Mouse (Mus musculus) hindbrain, embryonic 12.5 days (tissue): ENCODE results near the gene Fbxl5. TPM values are rescaled to one million over a fixed set of nuclear protein-coding genes. Genes with fewer than 3 reads are reported as not detected.

Source experiments
- ATAC-seq: fragments of 200-750 bp; cut with Nextera tagmentation; 2 replicates; pipeline ENCODE4 v1.8.0; 2017; ENCODE audit warnings: moderate TSS enrichment; ENCODE audit not compliant: low FRiP score
- H3K27ac ChIP-seq: fragments of 300-500 bp; sonication (generic); 2 replicates; pipeline ENCODE4 v1.5.1; 2016; ENCODE audit warnings: mild to moderate bottlenecking
- H3K27me3 ChIP-seq: fragments of 300-500 bp; sonication (generic); 2 replicates; pipeline ENCODE4 v1.6.1; 2016; ENCODE audit warnings: mild to moderate bottlenecking
- H3K36me3 ChIP-seq: fragments of 300-500 bp; sonication (generic); 2 replicates; pipeline ENCODE4 v1.6.1; 2016; ENCODE audit warnings: mild to moderate bottlenecking
- H3K4me1 ChIP-seq: fragments of 300-500 bp; sonication (generic); 2 replicates; pipeline ENCODE4 v1.6.1; 2016
- H3K4me2 ChIP-seq: fragments of 300-500 bp; sonication (generic); replicated peaks from 2 replicates; pipeline ENCODE4 v1.6.1; 2016; ENCODE audit warnings: mild to moderate bottlenecking
- H3K4me3 ChIP-seq: fragments of 300-500 bp; sonication (generic); 2 replicates; pipeline ENCODE4 v1.5.1; 2016; ENCODE audit warnings: mild to moderate bottlenecking
- H3K9ac ChIP-seq: fragments of 300-500 bp; sonication (generic); 2 replicates; pipeline ENCODE4 v1.6.1; 2016; ENCODE audit warnings: mild to moderate bottlenecking, moderate library complexity
- H3K9me3 ChIP-seq: fragments of 300-500 bp; sonication (generic); replicated peaks from 2 replicates; pipeline ENCODE4 v1.6.1; 2016; ENCODE audit warnings: mild to moderate bottlenecking
- WGBS: fragments of 180-500 bp; shearing (Covaris S2); methylation state at CpG from one replicate; pipeline ENCODE4 v1.1.7; 2016; 5-methylcytosine and 5-hydroxymethylcytosine counted together
- polyA plus RNA-seq: library from polyadenylated mRNA; unstranded; fragments of >200 nt; fragmentation: Nextera tagmentation; extraction: Ambion mirVana; gene quantifications from 2 replicates; pipeline ENCODE4 v1.2.1, GENCODE M21; 2016

The Fbxl5 gene
- polyA plus RNA-seq, 1 experiment from 2014 or later, result 60.6 TPM

GRCm38 (mm10) chr5:43771555-43771954, 49.9 kb downstream of the Fbxl5 start:
- no peak for ATAC-seq
- Histone ChIP-seq H3K36me3 (peaks cover 21% of the 10 kb centered on the region), H3K9ac (no peak overlapping the region), H3K4me2 (no peak overlapping the region), H3K27me3 (no peaks in the 10 kb centered on the region), H3K4me3 (no peak overlapping the region), H3K27ac (no peak overlapping the region), H3K4me1 (no peaks in the 10 kb centered on the region), H3K9me3 (no peaks in the 10 kb centered on the region)
- 94% methylated on average over 3 of the region's 3 CpGs for WGBS

GRCm38 (mm10) chr5:43770618-43771354, 50.7 kb downstream of the Fbxl5 start:
- Histone ChIP-seq H3K27ac (no peak overlapping the region), H3K4me1 (no peaks in the 10 kb centered on the region), H3K27me3 (no peaks in the 10 kb centered on the region), H3K9ac (no peak overlapping the region), H3K4me2 (no peak overlapping the region), H3K9me3 (no peaks in the 10 kb centered on the region), H3K36me3 (peaks cover 21% of the 10 kb centered on the region), H3K4me3 (no peak overlapping the region)
- WGBS, result 96% methylated on average over 3 of the region's 3 CpGs
- no peak for ATAC-seq

DNA sequence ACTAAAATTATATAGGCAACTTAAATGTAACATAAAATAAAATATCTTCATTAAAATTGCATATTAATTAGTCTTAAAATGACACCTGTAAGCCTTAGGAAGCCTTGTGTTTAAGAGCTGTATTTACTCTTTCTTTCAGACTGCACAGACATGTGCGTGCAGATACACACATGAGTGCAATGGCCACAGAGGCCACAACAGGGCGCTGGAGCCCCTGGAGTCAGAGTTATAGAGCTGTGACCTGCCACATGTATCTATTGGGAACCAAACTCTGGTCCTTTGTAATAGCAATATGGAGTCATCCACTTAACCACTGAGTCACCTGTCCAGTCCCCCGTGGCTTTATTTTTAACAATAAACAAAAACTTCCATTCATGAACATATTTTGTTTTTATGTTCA, 72.3 kb downstream of the Fbxl5 start:
- no peak overlapping the region for H3K4me3 ChIP-seq
- H3K27ac ChIP-seq, result no peak overlapping the region
- no peak for ATAC-seq
- H3K27me3 ChIP-seq, result no peaks in the 10 kb centered on the region
- H3K9me3 ChIP-seq, result no peaks in the 10 kb centered on the region
- 89% methylated on average over 3 of the region's 3 CpGs for WGBS
- H3K4me1 ChIP-seq, result no peaks in the 10 kb centered on the region
- H3K9ac ChIP-seq, result no peak overlapping the region
- H3K36me3 ChIP-seq, result peaks cover 9% of the 10 kb centered on the region
- H3K4me2 ChIP-seq, result no peak overlapping the region

DNA sequence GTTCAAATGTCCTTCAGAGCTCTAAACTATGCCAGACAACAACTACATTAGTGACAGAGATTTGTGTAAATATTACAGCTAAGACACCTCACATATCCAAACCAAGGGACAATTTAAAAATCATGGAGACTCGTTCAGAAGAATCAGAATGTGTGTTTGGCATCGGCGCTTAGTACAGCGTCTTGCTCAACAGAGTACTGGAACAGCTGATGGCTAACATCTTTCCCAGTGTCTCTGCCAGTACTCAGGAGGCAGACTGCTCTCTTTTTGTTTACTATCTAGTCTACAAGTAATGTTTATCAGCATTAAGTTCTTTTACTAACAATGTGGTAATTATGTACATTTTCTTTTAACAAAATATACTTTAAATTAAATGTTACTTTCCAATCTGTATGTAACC, 73.4 kb downstream of the Fbxl5 start:
- Histone ChIP-seq H3K9ac (no peak overlapping the region), H3K27me3 (no peaks in the 10 kb centered on the region), H3K27ac (no peak overlapping the region), H3K4me1 (no peaks in the 10 kb centered on the region), H3K36me3 (peaks cover 9% of the 10 kb centered on the region), H3K9me3 (no peaks in the 10 kb centered on the region), H3K4me2 (no peak overlapping the region), H3K4me3 (no peak overlapping the region)
- 96% methylated on average over 4 of the region's 4 CpGs for WGBS
- no peak for ATAC-seq

DNA sequence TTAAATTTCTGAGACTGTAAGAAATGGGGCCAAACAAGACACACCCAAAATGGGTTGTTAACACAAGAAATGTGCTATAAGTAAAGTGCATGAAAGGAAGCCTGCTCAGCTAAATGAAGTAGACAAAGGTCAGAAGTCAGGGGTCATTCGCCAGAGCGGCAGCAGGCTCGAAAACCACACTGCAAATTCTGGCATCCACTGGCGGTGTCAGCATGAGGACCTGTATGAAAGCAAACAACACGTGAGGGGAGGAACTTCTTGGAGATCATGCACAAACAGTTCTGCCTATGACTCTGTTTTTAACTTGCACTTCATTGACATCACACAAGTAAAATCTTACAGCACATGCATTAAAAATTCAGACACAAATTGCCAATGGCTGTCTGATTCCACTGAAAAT, 76.3 kb downstream of the Fbxl5 start:
- Histone ChIP-seq H3K9me3 (no peaks in the 10 kb centered on the region), H3K9ac (no peak overlapping the region), H3K27ac (no peak overlapping the region), H3K4me1 (no peaks in the 10 kb centered on the region), H3K36me3 (peaks cover 13% of the 10 kb centered on the region), H3K4me3 (no peak overlapping the region), H3K27me3 (no peaks in the 10 kb centered on the region), H3K4me2 (no peak overlapping the region)
- ATAC-seq, result no peak
- WGBS, result 19% methylated on average over 5 of the region's 5 CpGs

GRCm38 (mm10) chr5:43744187-43744586, 77.3 kb downstream of the Fbxl5 start:
- Histone ChIP-seq H3K27me3 (no peaks in the 10 kb centered on the region), H3K4me1 (no peaks in the 10 kb centered on the region), H3K4me2 (no peak overlapping the region), H3K4me3 (no peak overlapping the region), H3K9me3 (no peaks in the 10 kb centered on the region), H3K9ac (no peak overlapping the region), H3K27ac (no peak overlapping the region), H3K36me3 (peaks cover 11% of the 10 kb centered on the region)
- ATAC-seq, result no peak
- WGBS, result 98% methylated on average over 1 of the region's 1 CpGs

DNA sequence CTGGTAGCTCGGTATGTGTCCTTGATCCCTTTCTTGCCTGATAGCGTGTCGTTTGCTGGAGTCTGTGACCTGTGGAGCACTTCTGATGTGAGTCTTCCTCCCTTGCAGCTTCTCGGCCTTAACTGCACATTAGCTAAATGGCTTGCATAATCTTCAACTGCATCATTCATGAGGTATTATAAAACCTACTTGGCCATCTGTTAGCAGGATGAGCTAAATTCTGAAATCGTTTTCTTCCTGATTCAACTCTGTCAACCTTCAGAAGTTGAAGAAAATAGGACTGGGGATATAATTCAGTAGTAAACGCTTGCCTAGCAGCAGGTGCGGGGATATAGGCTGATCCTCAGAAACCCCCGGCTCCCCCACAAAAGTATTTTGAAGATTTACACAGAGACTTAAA, 89.1 kb downstream of the Fbxl5 start:
- Histone ChIP-seq H3K9me3 (no peaks in the 10 kb centered on the region), H3K27ac (no peak overlapping the region), H3K4me1 (no peaks in the 10 kb centered on the region), H3K9ac (no peak overlapping the region), H3K4me2 (no peak overlapping the region), H3K27me3 (no peaks in the 10 kb centered on the region), H3K36me3 (peaks cover 26% of the 10 kb centered on the region), H3K4me3 (no peak overlapping the region)
- ATAC-seq, result no peak
- 80% methylated on average over 8 of the region's 8 CpGs for WGBS

- 88% methylated on average over 11 of the region's 11 CpGs for WGBS
- no peaks in the 10 kb centered on the region for H3K4me1 ChIP-seq
- H3K36me3 ChIP-seq, result peaks cover 20% of the 10 kb centered on the region
Observed at GRCm38 (mm10) chr5:43728375-43729165, 92.9 kb downstream of the Fbxl5 start.

DNA sequence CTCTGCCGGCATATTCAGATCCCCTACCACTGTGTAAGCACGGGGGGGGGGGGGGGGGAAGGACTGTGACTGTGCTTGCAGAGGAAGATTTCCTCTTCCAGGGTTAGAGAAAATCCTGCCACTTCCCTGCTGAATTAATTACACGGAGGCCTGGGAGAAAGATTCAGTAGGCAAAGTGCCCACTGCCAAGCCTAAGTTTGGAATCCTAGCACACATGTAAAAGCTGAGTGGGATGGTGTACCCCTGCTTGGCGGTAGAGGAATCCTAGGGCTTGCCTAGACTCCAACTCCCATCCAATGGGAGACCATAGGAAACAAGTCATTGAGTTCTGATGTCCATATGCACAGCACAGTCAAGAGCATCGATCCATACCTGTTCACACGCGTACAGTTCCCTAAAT, 97.6 kb downstream of the Fbxl5 start:
- no peak for ATAC-seq
- Histone ChIP-seq H3K9me3 (no peaks in the 10 kb centered on the region), H3K27me3 (no peaks in the 10 kb centered on the region), H3K4me3 (no peak overlapping the region), H3K4me2 (no peak overlapping the region), H3K27ac (no peak overlapping the region), H3K9ac (no peak overlapping the region), H3K4me1 (no peaks in the 10 kb centered on the region), H3K36me3 (peaks cover 27% of the 10 kb centered on the region)
- WGBS, result 81% methylated on average over 7 of the region's 7 CpGs

More at GRCm38 (mm10) chr5:43728375-43729165, 92.9 kb downstream of the Fbxl5 start:
- no peaks in the 10 kb centered on the region for H3K9me3 ChIP-seq
- H3K9ac ChIP-seq, result no peak overlapping the region
- no peaks in the 10 kb centered on the region for H3K27me3 ChIP-seq
- H3K27ac ChIP-seq, result no peak overlapping the region
- no peak overlapping the region for H3K4me2 ChIP-seq
- no peak for ATAC-seq
- H3K4me3 ChIP-seq, result no peak overlapping the region

DNA sequence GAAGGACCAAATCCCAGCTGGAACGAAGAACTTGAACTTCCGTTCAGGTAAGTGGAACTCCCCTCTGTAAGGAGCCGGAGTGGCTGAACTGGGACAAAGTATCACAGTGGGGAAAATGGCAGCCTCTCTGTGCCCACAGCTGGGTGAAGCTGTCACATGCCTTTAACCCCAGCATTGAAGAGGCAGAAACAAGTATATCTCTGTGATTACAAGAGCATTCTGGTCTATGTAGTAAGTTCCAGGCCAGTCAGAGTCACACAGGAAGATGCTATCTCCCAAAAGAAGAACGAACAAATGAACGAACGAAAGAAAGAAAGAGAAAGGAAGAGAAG, 99.0 kb downstream of the Fbxl5 start:
- no peak overlapping the region for H3K9ac ChIP-seq
- H3K27me3 ChIP-seq, result no peaks in the 10 kb centered on the region
- no peak overlapping the region for H3K27ac ChIP-seq
- H3K9me3 ChIP-seq, result no peaks in the 10 kb centered on the region
- no peaks in the 10 kb centered on the region for H3K4me1 ChIP-seq
- H3K4me3 ChIP-seq, result no peak overlapping the region
- 88% methylated on average over 6 of the region's 6 CpGs for WGBS
- no peak overlapping the region for H3K4me2 ChIP-seq
- ATAC-seq, result no peak
- H3K36me3 ChIP-seq, result peaks cover 33% of the 10 kb centered on the region

- 76% methylated on average over 5 of the region's 5 CpGs for WGBS
- H3K4me2 ChIP-seq, result no peak overlapping the region
Observed at GRCm38 (mm10) chr5:43721538-43722451, 99.6 kb downstream of the Fbxl5 start.

GRCm38 (mm10) chr5:43699240-43699639, 122.2 kb downstream of the Fbxl5 start:
- Histone ChIP-seq H3K4me3 (no peak overlapping the region), H3K9ac (no peak overlapping the region), H3K9me3 (no peaks in the 10 kb centered on the region), H3K36me3 (peaks cover 61% of the 10 kb centered on the region), H3K4me1 (no peaks in the 10 kb centered on the region), H3K27ac (no peak overlapping the region), H3K4me2 (no peak overlapping the region), H3K27me3 (no peaks in the 10 kb centered on the region)
- no peak for ATAC-seq

More at GRCm38 (mm10) chr5:43721538-43722451, 99.6 kb downstream of the Fbxl5 start:
- H3K9me3 ChIP-seq, result no peaks in the 10 kb centered on the region
- H3K4me3 ChIP-seq, result no peak overlapping the region
- no peak for ATAC-seq
- H3K27ac ChIP-seq, result no peak overlapping the region
- peaks cover 31% of the 10 kb centered on the region for H3K36me3 ChIP-seq
- H3K9ac ChIP-seq, result no peak overlapping the region
- H3K4me1 ChIP-seq, result no peaks in the 10 kb centered on the region
- H3K27me3 ChIP-seq, result no peaks in the 10 kb centered on the region
